Comparison of ENCODE assay signal across 23 mouse cellular contexts in the genomic region with DNA sequence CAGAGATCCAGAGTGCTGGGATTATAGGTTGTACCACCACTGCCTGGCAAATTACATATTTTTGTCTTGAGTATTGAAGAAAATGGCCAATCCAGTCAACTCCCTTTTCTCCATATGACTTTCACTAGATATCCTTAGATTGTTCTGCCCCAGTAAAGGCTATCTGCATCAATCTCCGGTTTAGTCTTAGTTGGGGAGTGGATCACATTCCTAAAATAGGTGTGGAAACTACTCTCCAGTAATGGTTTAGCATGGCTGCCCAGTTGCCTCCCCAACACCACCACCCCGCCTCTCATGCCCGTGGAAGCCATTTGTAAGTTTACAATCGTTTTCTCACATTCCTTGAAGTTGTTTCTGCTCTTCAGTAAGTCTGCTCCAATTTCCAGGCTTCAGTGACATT. TPM values are rescaled to one million over a fixed set of nuclear protein-coding genes. Genes with fewer than 3 reads are reported as not detected.
"Had no signal": no experiment of that assay in that cellular context is flagged by ENCODE, and none has a peak within 500 bp of the region (broad histone marks: within the 10 kb centered on the region; RNA-seq: fewer than 3 reads in every experiment).

No protein-coding gene starts in this region.

- H3K9me3 ChIP-seq: lung, embryonic 15.5 days; megakaryocyte, embryonic 14.5 days; midbrain, embryonic 13.5 days; midbrain, embryonic 15.5 days; neural tube, embryonic 13.5 days; neural tube, embryonic 15.5 days; stomach, embryonic 15.5 days had no signal

- H3K4me1 ChIP-seq: lung, embryonic 15.5 days; megakaryocyte, embryonic 14.5 days; midbrain, embryonic 13.5 days; midbrain, embryonic 15.5 days; neural tube, embryonic 13.5 days; neural tube, embryonic 15.5 days; stomach, embryonic 15.5 days had no signal

- H3K4me2 ChIP-seq: lung, embryonic 15.5 days; midbrain, embryonic 11.5 days; midbrain, embryonic 13.5 days; midbrain, embryonic 15.5 days; neural tube, embryonic 13.5 days; neural tube, embryonic 15.5 days; stomach, embryonic 15.5 days had no signal

- H3K4me3 ChIP-seq: lung, embryonic 15.5 days; megakaryocyte, embryonic 14.5 days; midbrain, embryonic 13.5 days; midbrain, embryonic 15.5 days; myocyte; neural tube, embryonic 13.5 days; neural tube, embryonic 15.5 days; stomach, embryonic 15.5 days had no signal

- DNase-seq: liver, postnatal 0 days; lung, adult 2 months; lung, postnatal 14 days; lung, postnatal 36 days; retina, postnatal 1 day; right cerebral cortex, adult 18-20 months; thymus, adult 2 months; thymus, postnatal 25 days; thymus, postnatal 4 days had no signal

- H3K27ac ChIP-seq: lung, embryonic 15.5 days; macrophage; midbrain, embryonic 13.5 days; midbrain, embryonic 15.5 days; neural tube, embryonic 13.5 days; neural tube, embryonic 15.5 days; stomach, embryonic 15.5 days; stomach, postnatal 0 days had no signal

- H3K9ac ChIP-seq: liver, postnatal 0 days; lung, embryonic 15.5 days; midbrain, embryonic 13.5 days; midbrain, embryonic 15.5 days; neural tube, embryonic 13.5 days; neural tube, embryonic 15.5 days; stomach, embryonic 15.5 days had no signal

- H3K36me3 ChIP-seq: lung, embryonic 15.5 days; midbrain, embryonic 13.5 days; midbrain, embryonic 15.5 days; neural tube, embryonic 13.5 days; neural tube, embryonic 15.5 days; stomach, embryonic 15.5 days had no signal

- ATAC-seq: liver, postnatal 0 days; lung, postnatal 0 days; midbrain, embryonic 13.5 days; midbrain, embryonic 15.5 days had no signal

- H3K27me3 ChIP-seq: lung, embryonic 15.5 days; megakaryocyte, embryonic 14.5 days; stomach, embryonic 15.5 days had no signal

RNA-seq across cellular contexts. Expression of gene Foxd3, which starts 19.4 kb away (rescaled TPM):
- total RNA-seq: megakaryocyte progenitor cell, adult 5-6 weeks had no signal
- polyA plus RNA-seq: liver, postnatal 0 days; macrophage; midbrain, embryonic 13.5 days; myocyte; testis, adult 2 months had no signal
